Comparison of ENCODE assay signal across 20 mouse cellular contexts in genomic region chr13:26951461-26951860, GRCm38 (mm10).
"Had no signal": no experiment of that assay in that cellular context is flagged by ENCODE, and none has a peak within 500 bp of the region (broad histone marks: within the 10 kb centered on the region; RNA-seq: fewer than 3 reads in every experiment).

No protein-coding gene starts in this region.

- H3K4me3 ChIP-seq: layer of hippocampus, adult 2 months; left cerebral cortex, adult 2 months; limb, embryonic 12.5 days; limb, embryonic 15.5 days; midbrain, embryonic 12.5 days; midbrain, embryonic 15.5 days; neural tube, embryonic 12.5 days; neural tube, embryonic 15.5 days had no signal

- H3K9ac ChIP-seq: limb, embryonic 12.5 days; limb, embryonic 15.5 days; liver, embryonic 14.5 days; liver, postnatal 0 days; lung, embryonic 14.5 days; midbrain, embryonic 12.5 days; midbrain, embryonic 15.5 days; neural tube, embryonic 12.5 days; neural tube, embryonic 15.5 days had no signal

- DNase-seq: kidney, adult 2 months; kidney, postnatal 25 days; layer of hippocampus, adult 9-11 months; liver, postnatal 0 days; lung, embryonic 14.5 days; thymus, postnatal 25 days had no signal

- H3K27me3 ChIP-seq: limb, embryonic 12.5 days; limb, embryonic 15.5 days; midbrain, embryonic 12.5 days; midbrain, embryonic 15.5 days; neural tube, embryonic 12.5 days; neural tube, embryonic 15.5 days had no signal

- H3K9me3 ChIP-seq: limb, embryonic 12.5 days; limb, embryonic 15.5 days; midbrain, embryonic 12.5 days; midbrain, embryonic 15.5 days; neural tube, embryonic 12.5 days; neural tube, embryonic 15.5 days had no signal

- H3K4me1 ChIP-seq: limb, embryonic 12.5 days; limb, embryonic 15.5 days; midbrain, embryonic 12.5 days; midbrain, embryonic 15.5 days; neural tube, embryonic 12.5 days; neural tube, embryonic 15.5 days had no signal

- H3K36me3 ChIP-seq: limb, embryonic 12.5 days; limb, embryonic 15.5 days; midbrain, embryonic 12.5 days; midbrain, embryonic 15.5 days; neural tube, embryonic 12.5 days; neural tube, embryonic 15.5 days had no signal

- ATAC-seq: intestine, postnatal 0 days; liver, postnatal 0 days; lung, postnatal 0 days; midbrain, embryonic 15.5 days had no signal

- H3K27ac ChIP-seq: kidney, postnatal 0 days; layer of hippocampus, adult 2 months; left cerebral cortex, adult 2 months; limb, embryonic 12.5 days; limb, embryonic 15.5 days; liver, embryonic 14.5 days; macrophage; midbrain, embryonic 12.5 days; midbrain, embryonic 15.5 days; neural tube, embryonic 12.5 days; neural tube, embryonic 15.5 days had no signal

- H3K4me2 ChIP-seq: limb, embryonic 12.5 days; limb, embryonic 15.5 days; liver, embryonic 11.5 days; lung, embryonic 14.5 days; midbrain, embryonic 12.5 days; midbrain, embryonic 15.5 days; neural tube, embryonic 12.5 days; neural tube, embryonic 15.5 days had no signal
